Mouse (Mus musculus) kidney, postnatal 0 days (tissue): ENCODE results near the gene Gse1. TPM values are rescaled to one million over a fixed set of nuclear protein-coding genes. Genes with fewer than 3 reads are reported as not detected.

Experiments used
- ATAC-seq: fragments of 200-750 bp; cut with Nextera tagmentation; replicated peaks from 2 replicates; pipeline ENCODE4 v1.8.0; 2017; ENCODE audit warnings: low read depth, moderate number of reproducible peaks, moderate TSS enrichment, moderate library complexity; ENCODE audit not compliant: low FRiP score
- DNase-seq: peaks from one replicate; pipeline ENCODE4 v3.0.0-alpha.2; 2016; ENCODE audit warnings: low spot score
- H3K27ac ChIP-seq: fragments of 300-500 bp; sonication (generic); 2 replicates; pipeline ENCODE4 v1.5.1; 2014; ENCODE audit warnings: mild to moderate bottlenecking
- H3K27me3 ChIP-seq: fragments of 300-500 bp; sonication (generic); 2 replicates; pipeline ENCODE4 v1.6.1; 2014; ENCODE audit warnings: low read length, mixed read lengths; ENCODE audit not compliant: insufficient read depth
- H3K36me3 ChIP-seq: fragments of 300-500 bp; sonication (generic); 2 replicates; pipeline ENCODE4 v1.6.1; 2014; ENCODE audit warnings: low read length, mixed read lengths; ENCODE audit not compliant: insufficient read depth
- H3K4me1 ChIP-seq: fragments of 300-500 bp; sonication (generic); replicated peaks from 2 replicates; pipeline ENCODE4 v1.6.1; 2014; ENCODE audit warnings: antibody characterized with exemption, low read length, mixed read lengths; ENCODE audit not compliant: insufficient read depth
- H3K4me2 ChIP-seq: fragments of 300-500 bp; sonication (generic); 2 replicates; pipeline ENCODE4 v1.6.1; 2014; ENCODE audit warnings: mild to moderate bottlenecking, low read length, moderate library complexity, mixed read lengths
- H3K4me3 ChIP-seq: fragments of 300-500 bp; sonication (generic); replicated peaks from 2 replicates; pipeline ENCODE4 v1.5.1; 2014; ENCODE audit warnings: low read depth, low read length
- H3K9ac ChIP-seq: fragments of 300-500 bp; sonication (generic); 2 replicates; pipeline ENCODE4 v1.6.1; 2014; ENCODE audit warnings: low read depth, low read length
- H3K9me3 ChIP-seq: fragments of 300-500 bp; sonication (generic); replicated peaks from 2 replicates; pipeline ENCODE4 v1.6.1; 2016; ENCODE audit warnings: low read length, inconsistent platforms, mixed read lengths
- CTCF ChIP-seq: IDR thresholded peaks from 2 replicates; pipeline ENCODE4 v1.5.1; 2016; ENCODE audit warnings: antibody characterized with exemption, low read depth, mild to moderate bottlenecking, moderate library complexity
- WGBS: fragments of 180-500 bp; shearing (Covaris S2); extraction: QIAGEN DNeasy Blood & Tissue Kit; methylation state at CpG from one replicate; pipeline ENCODE4 v1.1.7; 2014; 5-methylcytosine and 5-hydroxymethylcytosine counted together
- polyA plus RNA-seq: library from polyadenylated mRNA; unstranded; fragments of >200 nt; fragmentation: Nextera tagmentation; extraction: Ambion mirVana; gene quantifications from 2 replicates; pipeline ENCODE4 v1.2.1, GENCODE M21; 2015

Gse1 gene
- polyA plus RNA-seq, 1 experiment from 2014 or later: 8.4 TPM

DNA sequence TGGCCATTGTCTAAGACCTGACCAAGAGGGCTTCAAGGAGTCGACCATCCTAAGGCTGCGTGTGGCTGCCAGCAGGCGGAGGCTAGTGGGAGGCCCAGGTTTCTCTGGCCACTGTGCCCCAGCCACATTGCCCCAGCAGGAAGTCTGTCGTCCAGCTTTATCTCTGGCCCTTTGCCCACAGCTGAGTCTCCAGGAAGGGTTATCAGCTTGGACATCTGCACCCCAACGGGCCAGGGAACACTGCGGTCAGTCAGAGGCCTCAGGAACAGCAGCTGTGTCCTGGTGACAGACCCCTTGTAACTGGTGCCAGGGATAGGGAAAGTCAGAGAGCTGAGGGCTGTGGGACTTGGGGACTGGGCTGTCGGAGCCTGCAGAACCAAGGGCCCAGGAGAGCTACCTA is 141.7 kb downstream of the Gse1 start:
- Histone ChIP-seq H3K9me3 (no peaks in the 10 kb centered on the region), H3K36me3 (no peaks in the 10 kb centered on the region), H3K4me1 (peaks cover 30% of the 10 kb centered on the region), H3K4me3 (no peak overlapping the region), H3K4me2 (no peak overlapping the region), H3K27ac (no peak overlapping the region), H3K9ac (no peak overlapping the region), H3K27me3 (no peaks in the 10 kb centered on the region)
- TF ChIP-seq CTCF: no peak
- ATAC-seq (no peak), DNase-seq (no peak)
- WGBS: 57% methylated on average over 7 of the region's 7 CpGs

DNA sequence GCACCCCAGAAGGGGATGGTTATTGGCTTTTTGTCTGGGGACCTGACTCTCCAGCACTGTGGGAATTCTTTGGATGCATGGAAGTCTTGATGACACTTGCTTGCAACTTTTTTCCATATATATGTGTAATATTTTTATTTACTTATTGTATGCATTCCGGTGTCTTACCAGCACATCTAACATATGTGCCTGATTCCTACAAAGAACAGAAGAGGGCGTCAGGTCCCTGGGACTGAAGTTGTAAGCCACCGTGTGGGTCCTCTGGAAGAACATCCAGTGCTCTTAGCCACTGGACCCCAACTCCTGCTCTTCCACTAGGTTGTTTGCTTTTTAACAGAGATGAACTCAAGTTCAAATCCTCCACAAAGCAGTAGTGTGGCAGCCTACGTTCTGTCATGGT is 142.2 kb downstream of the Gse1 start:
- Histone ChIP-seq H3K9ac (no peak overlapping the region), H3K9me3 (no peaks in the 10 kb centered on the region), H3K36me3 (no peaks in the 10 kb centered on the region), H3K4me2 (no peak overlapping the region), H3K27ac (no peak overlapping the region), H3K4me1 (peaks cover 30% of the 10 kb centered on the region), H3K4me3 (no peak overlapping the region), H3K27me3 (no peaks in the 10 kb centered on the region)
- 70% methylated on average over 4 of the region's 4 CpGs for WGBS
- DNase-seq (no peak), ATAC-seq (no peak)
- peak; percentile 39; the same call in 1 of the 2 replicates for TF ChIP-seq CTCF

DNA sequence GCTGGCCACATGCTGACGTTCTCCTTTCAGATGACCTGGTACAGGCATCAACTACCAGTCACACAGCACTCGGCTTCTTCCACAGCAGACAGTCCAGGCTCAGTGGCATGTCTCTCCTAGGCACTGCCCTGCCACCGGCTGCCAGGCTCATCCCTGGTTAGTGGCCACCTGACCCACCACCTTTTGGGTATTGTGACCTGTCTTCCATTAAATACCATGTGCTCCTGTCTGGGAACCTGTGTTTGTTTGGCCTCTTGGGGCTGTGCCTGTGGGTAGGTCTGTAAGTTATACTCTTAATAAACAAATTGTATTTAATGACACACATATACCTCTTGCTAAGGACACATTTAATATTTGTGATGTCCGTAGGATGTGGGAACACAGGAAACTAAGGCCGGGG is 142.9 kb downstream of the Gse1 start:
- H3K9me3 ChIP-seq: no peaks in the 10 kb centered on the region
- DNase-seq (no peak), ATAC-seq (no peak)
- H3K4me3 ChIP-seq: no peak overlapping the region
- no peak overlapping the region for H3K9ac ChIP-seq
- TF ChIP-seq CTCF: no peak
- no peak overlapping the region for H3K27ac ChIP-seq
- WGBS: 66% methylated on average over 5 of the region's 5 CpGs
- H3K36me3 ChIP-seq: no peaks in the 10 kb centered on the region
- H3K4me2 ChIP-seq: no peak overlapping the region
- no peaks in the 10 kb centered on the region for H3K27me3 ChIP-seq
- H3K4me1 ChIP-seq: peaks cover 35% of the 10 kb centered on the region

DNA sequence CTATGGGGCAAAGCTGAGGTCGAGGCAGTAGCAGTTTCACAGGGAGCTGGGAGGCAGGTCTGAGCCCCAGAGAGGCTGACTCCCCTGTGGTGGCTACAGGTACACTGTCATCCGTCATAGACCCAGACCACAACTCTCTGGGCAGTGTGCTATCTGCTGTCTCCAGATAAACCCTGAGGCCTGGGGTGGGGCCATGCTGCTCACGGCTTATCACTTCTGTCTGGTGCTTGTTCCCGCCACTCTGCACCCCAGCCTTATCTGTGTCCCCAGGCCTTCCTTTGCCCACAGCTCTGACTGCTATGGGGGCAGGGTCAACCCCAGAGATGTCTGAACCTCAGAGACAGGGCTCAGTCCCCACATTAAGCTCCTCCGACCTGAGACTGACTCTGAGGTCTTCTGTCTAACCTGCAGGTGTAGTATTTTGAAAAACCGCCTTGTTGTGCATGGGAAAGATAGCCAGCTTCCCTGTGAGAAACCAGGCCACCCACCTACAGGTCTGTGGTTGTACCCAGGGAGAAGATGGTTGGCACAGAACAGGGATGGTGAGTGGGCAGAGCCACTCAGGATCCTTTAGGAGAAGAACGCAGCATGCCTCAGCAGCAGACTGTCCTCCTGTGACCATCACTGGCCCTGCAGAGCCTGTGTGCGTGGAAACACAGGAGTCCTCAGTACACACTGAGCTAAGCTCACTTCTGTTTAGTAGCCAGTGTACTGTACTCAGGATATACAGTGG is 143.6 kb downstream of the Gse1 start:
- Histone ChIP-seq H3K27me3 (no peaks in the 10 kb centered on the region), H3K4me3 (no peak overlapping the region), H3K36me3 (no peaks in the 10 kb centered on the region), H3K27ac (no peak overlapping the region), H3K9me3 (no peaks in the 10 kb centered on the region), H3K4me2 (no peak overlapping the region), H3K4me1 (peaks cover 42% of the 10 kb centered on the region), H3K9ac (0 out of 2 replicates have a peak overlapping the region, but pooled peaks have one; percentile 13)
- DNase-seq (no peak), ATAC-seq (no peak)
- WGBS: 80% methylated on average over 8 of the region's 8 CpGs
- TF ChIP-seq CTCF: no peak

DNA sequence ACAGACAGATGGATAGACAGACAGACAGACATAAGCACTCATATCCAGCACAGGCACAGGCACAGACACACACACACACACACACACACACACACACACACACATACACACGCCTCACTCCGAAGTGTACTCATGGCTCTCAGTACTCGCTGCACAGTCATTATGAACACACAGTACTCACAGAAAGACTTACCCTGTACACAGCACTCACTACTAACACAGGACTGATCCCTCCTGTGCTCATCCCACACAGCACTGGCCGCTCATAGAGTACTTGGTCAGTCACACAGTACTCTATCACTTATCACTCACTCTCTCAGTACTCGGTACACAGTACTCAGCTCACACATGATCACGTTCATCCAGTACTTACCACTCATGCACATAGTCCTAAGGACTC is 144.4 kb downstream of the Gse1 start:
- TF ChIP-seq CTCF: no peak
- Histone ChIP-seq H3K4me3 (no peak overlapping the region), H3K4me1 (peaks cover 49% of the 10 kb centered on the region), H3K36me3 (no peaks in the 10 kb centered on the region), H3K9me3 (no peaks in the 10 kb centered on the region), H3K27ac (no peak overlapping the region), H3K4me2 (no peak overlapping the region), H3K9ac (no peak overlapping the region), H3K27me3 (no peaks in the 10 kb centered on the region)
- ATAC-seq: no peak
- 91% methylated on average over 6 of the region's 6 CpGs for WGBS
- DNase-seq: no peak

DNA sequence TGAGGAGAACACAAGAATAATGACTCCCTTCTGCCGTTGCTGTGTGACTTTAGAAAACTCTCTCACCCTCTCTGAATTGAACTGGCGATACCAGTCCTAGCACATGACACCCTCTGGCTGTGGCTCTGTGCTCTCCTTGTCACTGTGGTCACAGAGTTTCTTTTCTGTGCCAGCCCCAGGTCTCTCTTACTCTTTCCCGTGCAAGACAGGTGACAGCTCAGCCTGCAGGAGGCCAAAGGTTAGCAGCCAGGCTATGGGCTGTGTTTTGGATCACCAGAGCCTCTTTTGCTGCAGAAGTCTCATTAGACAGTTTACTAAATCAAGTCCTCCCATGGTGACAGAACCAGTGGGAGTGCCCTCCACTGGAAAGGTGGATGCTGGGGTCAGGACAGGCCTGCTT is 145.4 kb downstream of the Gse1 start:
- Histone ChIP-seq H3K9ac (no peak overlapping the region), H3K4me2 (no peak overlapping the region), H3K36me3 (no peaks in the 10 kb centered on the region), H3K4me3 (no peak overlapping the region), H3K9me3 (no peaks in the 10 kb centered on the region), H3K27ac (peak overlapping the region; percentile 70; the same call in 1 of the 2 replicates), H3K4me1 (peaks cover 52% of the 10 kb centered on the region), H3K27me3 (no peaks in the 10 kb centered on the region)
- WGBS: 42% methylated on average over 3 of the region's 3 CpGs
- TF ChIP-seq CTCF: no peak
- DNase-seq (peak; percentile 76), ATAC-seq (no peak; the same call in 1 of the 2 replicates)
